Mouse (Mus musculus) kidney, postnatal 10 days (tissue): ENCODE data around the gene Kit.

Experiments
- DNase-seq: peaks from one replicate; pipeline ENCODE4 v3.0.0; 2021; ENCODE audit warnings: mixed read lengths

Gene Kit

DNA sequence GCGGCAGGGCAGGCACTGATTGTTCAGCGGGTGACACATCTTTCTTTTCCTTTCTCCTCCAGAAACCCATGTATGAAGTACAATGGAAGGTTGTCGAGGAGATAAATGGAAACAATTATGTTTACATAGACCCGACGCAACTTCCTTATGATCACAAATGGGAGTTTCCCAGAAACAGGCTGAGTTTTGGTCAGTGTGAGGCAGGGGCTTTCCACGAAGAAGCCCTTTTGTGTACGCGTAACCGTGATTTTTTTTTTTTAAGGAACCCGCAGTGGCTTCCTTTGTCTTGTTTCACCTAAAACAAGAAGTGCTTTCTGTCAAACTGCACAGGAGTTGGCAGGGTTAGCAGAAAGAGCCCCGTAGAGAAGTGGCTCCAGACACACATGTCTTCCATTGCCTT lies 65.9 kb downstream of the Kit start:
- no peak for DNase-seq

DNA sequence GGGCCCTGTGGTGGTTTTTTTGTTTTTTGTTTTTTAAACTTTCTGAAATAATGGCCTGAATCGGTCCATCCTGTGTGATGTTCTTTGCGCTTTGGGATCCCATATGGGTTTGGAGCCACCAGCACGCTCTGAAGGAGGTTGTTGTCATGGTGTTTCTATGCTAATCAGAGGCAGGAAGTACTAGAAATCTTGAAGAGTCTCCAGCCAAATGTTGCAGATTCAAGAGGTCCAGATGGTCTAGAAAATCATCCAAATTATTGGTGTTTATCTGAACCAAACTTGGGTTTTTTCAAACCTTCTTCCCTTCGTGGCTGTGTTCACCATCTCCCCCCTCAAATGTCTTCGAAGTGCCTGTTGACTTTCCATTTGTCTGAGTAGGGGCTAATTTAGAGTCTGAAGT lies 72.3 kb downstream of the Kit start:
- DNase-seq: no peak

DNA sequence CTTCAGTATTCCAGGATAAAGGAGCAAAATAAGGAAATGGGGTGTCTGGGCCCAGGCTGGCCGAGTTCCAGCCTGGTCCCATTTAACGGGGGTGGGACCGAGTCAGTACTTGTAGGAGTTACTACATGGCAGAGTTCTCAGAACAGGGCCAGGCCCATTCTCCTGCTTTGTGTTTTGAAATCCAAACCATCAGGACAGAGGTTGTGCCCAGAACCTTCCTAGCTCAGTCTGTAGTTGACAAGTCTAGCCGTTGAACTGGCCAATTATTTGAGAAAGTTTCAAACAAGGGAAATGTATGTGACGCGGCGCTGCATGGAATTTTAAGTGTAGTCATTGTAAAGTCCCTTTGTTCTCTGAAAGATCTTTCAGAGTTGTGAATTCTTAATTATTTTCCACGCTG lies 75.8 kb downstream of the Kit start:
- DNase-seq: no peak

DNA sequence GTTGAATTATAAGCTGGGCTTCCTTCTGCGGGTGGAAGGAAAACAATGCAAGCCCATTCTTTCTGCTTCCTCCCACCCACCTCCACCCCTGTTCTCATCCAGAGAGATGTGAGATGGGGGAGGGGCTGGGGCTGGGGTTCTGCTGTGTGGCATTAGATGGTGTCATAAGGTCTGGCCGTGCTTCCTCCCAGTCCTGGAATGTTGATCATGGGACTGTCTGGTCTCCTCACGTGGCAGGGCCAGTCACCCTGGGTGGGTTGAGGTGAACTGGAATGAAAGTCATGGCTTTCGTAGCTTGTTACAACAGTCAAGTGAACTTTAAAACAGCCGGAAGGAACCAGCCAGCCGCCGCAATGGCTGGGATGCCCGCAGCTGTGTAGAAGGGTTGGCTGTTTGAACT lies 78.7 kb downstream of the Kit start:
- no peak for DNase-seq

DNA sequence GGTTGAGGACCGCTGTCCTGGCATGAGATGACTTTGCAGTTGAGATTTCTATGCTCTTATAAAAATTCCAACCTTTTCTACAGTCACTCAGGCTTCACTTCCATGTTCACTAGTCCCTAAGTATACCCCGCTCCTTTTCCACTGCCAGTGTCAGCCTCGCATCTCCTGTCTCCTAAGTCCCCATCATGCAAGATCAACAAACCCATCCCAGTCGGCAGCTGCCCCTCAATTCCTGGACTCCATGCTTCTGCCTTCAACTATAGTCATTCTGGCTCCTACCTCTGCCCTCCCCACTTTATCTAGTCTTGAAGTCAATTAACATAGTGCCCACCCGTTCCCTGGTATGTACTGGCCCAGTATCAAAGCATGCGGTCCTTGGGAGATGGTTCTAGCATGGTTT lies 83.9 kb downstream of the Kit start:
- DNase-seq: no peak

DNA sequence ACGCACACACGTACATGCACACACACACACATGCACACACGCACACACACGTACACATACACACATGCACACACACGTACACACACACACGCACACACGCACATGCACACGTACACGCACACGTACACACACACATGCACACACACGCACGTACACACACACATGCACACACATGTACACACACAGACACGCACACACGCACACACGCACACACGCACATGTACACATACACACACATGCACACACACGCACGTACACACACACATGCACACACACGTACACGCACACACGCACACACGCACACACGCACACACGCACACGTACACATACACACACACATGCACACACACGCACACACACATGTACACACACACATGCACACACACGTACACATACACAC lies 85.6 kb downstream of the Kit start:
- no peak for DNase-seq

DNA sequence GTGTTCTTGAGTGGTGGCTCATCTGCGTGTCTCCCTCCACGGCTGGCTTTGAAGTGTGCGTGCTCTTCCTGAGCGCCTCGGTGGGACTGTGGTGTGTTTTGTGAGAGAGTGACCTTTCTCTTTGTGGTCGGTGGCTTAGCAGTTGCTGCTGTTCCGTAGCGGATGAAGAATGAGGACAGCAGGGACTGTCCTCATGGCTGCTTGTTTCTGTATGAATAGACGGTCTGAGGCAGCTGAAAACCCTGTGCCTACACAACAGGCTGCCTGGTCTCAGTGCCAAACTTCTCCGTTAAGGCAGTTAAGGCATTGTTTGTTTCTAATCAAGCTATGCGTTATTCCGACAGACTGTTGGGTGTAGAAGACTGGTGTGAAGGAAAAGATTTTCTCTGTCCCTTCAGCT lies 87.8 kb downstream of the Kit start:
- no peak for DNase-seq

DNA sequence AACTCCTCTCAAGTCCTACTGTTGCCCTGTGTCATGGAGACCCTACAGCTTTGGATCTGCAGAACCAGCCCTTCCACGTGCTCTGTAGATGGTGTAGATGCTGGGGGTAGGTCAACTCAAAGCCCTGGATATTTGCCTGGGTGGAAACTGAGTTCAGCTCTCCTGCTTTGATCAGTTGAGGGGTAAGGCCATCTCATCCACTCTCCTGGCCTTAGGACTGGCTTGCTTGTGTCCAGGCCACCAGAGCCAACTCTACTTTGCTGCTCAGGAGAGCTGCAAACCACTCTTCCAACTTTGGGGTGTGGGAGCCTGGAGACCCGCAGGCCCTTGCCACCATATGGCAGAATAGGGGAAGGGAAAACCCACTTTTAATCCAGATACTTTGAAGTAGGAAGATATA lies 89.1 kb downstream of the Kit start:
- no peak for DNase-seq

DNA sequence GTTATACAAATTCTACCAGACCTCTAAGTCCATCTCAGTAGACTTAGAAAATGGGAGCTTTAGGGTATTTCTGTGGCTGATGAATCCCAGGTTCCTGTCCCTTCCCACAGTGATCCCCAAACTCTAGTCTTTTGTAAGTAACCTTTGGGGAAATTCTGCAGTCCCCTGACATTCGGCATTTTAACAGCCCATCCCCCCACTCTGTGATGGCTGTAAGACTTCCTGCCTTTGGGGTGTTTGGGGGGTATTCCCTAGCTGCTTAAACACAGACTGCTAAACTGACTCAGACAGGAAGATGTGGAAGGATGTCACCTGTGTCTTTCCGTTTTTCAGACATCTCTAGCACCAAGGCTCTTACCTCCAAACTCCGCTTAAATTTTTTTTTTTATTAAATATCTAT lies 92.4 kb downstream of the Kit start:
- DNase-seq: no peak

DNA sequence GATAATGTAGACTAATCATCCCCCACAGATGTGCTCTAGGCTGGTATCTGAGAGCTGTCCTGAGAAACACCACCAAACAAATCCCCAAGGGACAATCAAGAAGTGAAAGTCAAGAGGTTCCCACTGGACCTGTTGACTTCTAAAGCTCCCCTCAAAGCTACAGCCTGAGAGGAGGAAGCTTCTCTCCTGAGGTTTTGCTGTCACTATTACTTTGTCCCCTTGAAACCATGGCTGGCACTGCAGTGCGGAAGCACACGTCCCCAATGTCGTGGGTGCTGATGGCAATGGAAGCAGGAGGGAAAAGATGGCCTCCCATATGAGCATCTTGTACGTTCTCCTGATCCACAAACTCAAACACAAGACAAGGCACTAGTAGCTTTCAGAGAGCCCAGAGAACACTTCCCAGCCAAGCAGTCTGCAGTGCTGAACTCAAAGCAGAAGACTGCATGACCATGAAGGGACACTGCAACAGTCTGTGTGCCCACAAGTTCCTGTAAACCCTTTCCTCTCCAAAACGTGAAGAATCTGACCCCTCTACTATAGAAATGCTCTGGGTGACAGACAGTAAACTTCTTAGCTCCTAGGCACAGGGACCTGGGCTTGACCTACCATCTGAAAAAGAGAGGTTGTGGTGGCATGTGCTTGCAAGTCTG lies 96.5 kb downstream of the Kit start:
- no peak for DNase-seq

DNA sequence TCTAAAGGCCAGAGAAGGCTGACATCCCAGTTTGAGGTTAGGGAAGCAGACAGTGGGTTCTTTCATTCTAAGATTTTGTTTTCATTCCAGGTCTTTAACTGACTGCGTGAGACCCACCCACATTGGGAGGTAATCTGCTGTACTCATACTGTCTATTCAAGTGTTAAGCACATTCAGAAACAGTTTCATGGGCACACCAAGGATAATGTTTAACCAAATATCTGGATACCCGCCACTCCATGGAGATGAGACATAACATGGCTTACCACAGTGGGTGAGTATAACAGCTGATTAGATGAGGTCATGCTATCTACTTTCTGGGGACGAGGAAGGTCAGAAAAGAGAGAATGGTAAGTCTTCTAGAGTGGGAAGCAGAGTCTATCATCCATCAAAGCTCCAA lies 101.3 kb downstream of the Kit start:
- no peak for DNase-seq

DNA sequence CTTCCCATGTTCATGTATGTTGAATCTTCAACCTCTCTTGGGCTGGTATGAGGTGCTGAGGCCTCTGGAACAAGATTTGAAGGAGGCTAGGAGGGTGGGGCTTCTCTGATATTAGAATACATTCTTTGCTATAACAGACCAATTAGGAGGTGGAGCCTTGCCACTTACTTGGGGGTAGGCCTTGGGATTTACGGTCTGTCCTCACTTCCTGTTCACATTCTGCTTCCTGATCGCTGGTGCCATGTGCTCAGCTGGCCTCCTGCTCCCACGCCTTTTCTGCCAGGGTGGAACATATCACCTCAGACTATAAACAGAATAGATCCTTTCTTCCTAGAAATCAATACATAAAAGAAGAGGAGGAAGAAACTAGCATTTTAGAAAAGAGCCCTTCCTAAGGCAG lies 105.2 kb downstream of the Kit start:
- DNase-seq: no peak

DNA sequence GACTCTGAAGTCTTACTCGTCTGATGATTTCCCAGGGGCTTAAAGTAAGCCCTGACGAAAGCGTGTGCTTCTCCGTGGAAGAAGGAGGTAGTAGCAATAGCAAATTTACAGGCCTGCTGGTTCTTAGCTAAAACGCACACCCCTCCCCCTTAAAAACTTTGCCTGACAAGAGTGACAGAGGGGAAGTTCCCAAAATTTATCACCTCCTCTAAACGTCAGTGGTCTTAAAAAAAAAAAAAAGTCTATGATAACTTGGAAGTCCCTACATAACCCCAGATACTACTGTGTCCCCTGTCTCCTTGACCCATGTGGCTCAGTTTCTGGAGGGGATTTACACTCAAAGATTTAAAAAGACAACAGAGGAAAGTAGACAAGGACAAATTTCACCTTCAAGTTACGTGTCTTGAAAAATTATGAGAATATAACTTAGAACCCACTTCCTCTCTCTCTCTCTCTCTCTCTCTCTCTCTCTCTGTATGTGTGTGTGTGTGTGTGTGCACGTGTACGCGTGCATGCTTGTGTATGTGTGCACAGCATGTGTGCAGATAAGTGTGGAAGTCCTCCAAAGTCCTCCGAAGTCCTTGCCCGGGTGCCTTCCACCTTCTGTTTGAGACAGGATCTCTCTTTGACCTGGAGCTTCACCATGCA lies 120.6 kb downstream of the Kit start:
- DNase-seq: no peak

DNA sequence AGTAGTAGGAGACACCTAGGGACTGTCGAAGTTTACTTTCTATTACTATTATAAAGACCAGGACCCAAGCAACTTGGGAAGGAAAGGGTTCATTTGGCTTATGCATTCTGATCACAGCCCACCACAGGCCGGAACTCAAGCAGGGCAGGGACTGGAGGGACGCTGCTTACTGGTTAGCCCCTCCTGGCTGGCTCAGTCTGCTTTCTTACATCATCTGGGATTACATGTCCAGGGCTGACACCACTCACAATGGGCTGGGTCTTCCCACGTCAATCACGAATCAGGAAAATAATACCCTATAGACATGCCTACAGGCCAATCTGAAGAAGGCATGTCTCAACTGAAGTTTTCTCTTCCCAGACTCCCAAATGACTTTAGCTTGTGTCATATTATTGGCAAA lies 122.2 kb downstream of the Kit start:
- DNase-seq: no peak

DNA sequence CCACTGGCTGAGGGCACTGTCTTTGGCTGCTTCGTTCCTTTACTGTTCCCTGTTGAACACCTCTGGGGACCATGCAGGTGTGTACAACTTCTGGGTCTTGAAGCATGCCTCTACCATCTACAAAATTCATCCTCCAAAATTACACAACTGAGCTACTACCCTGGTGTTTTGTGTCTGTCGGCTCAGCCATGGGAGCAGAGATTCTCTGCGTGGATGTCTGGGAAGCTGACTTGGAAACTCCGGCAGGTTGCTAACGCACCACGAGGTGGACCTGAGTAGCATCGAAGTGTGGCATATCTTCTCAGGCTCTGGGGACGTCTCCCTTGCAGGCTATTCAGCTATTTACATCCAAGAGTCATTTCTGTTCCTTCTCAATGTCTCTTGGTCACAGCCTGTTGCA lies 123.8 kb downstream of the Kit start:
- no peak for DNase-seq

DNA sequence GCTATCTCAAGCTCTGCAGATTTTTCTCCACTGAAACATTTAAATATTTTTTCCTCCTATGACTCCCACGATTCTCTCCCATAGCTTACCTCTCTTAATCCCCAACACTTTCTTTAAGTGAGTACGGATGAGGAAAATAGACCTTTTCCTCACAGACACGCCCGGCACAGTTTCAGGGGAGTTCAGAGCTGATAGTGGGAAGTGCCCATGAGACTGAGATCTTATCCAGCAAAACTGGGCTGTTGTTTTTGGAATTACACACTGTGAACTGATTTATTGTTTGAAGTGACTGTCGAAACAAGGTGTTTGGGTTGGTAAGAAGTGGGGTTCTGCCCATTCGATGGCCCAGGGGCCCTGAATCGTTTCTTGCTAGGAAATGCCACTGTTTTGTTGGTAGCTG lies 124.4 kb downstream of the Kit start:
- DNase-seq: no peak

DNA sequence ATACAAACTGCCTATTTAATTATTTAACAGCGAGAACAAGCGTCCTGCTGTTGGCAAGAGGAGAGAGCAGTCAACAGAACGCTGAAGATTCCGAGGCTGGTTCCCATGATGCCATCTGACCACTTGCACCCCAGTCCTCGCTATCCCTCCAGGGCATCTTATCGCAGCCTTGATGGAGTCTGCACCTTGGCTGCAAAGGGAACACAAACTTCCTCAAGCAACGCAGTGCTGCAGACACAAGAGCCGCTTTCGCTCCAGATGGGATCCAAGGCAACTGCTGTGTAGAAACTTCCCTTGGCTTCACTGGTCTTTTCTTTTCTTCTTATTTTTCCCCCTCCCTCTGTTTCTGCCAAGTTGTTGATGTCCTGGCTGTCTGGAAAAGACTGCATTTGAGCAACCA lies 124.8 kb downstream of the Kit start:
- no peak for DNase-seq

DNA sequence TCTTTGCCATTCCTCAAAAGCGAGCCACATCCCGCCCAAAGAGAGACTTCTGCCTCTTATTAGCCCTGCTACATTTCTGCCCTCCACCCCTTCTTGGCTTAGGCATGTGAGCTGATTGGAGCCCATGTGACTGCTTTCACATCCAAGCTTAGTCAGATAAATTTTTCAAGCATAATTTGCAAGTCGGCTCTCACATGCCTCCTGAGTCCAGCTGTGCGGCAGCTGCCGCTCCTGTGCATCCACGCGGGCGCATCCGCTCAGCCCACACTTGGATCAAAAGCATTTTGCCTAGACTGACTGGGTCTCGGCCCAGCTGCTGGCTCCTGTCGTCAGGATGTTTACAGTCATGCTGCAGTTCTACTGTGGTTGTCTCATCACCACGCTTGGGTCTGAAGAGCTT lies 126.9 kb downstream of the Kit start:
- DNase-seq: peak; percentile 50

DNA sequence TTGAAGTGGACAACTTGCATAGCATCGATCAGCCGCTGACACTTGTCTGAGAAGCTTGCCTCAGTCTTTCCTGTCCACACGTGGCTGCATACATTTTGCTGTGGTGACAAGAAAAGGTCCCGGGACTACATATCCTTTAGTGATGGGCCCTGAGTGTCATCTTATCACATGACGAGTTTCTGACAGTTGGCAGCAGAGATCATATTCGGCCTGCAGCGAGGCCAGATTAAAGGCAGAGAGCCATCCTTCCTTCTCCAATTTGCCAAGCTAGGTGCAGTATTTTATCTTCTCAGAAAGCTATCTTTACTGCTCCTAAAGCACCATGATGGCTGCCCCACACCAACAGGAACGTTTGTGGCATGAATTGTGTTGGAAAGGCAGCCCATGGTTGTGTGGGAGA lies 127.4 kb downstream of the Kit start:
- DNase-seq: no peak

DNA sequence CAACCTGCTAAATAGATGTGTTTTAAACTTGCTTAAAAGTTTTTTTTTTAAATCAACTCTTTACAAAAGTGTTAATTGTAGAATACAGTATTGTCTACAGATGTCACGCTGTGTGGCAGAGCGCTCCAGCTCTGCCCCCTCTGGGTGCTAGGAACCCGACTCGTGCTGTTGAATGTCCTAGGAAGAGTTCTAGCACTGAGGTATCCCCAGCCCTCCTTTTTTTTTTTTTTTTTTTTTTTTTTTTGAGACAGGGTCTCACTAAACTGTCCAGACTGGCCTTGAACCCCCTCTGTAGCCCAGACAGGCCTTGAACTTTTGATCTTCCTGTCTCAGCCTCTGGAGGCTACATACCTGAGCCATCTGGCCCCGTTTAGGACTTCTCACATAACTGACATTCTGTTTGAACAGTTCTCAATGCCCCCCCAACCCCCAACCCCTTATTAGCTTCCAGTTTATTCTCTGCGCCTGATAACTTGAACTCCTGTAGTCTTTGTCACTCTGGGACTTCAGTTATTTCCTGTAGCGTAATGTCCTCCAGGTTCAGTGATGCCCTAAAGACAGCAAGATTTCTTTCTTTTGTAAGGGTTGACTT lies 130.0 kb downstream of the Kit start:
- DNase-seq: no peak

DNA sequence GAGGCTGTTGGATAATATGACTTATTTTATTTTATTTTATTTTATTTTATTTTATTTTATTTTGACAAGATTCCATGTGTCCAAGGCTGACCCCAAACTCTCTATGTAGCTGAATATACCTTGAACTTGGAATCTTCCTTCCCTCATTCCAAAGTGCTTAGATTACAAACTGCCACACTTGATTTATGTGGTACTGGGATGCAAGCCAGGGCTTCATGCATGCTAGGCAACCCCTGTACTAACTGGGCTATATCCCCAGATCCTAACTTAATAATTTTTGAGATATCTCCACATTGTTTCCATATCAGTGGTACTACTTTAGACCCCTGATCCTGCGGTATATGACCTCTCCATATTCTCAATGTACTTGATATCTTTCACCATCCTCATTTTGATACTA lies 130.7 kb downstream of the Kit start:
- peak; percentile 31 for DNase-seq
